Mouse (Mus musculus) hindlimb bud, embryonic 11.5 days (tissue): ENCODE results near the gene Lrrk1.

ENCODE experiments used
- DNase-seq: peaks from one replicate; pipeline ENCODE4 v3.0.0-alpha.2; 2012; ENCODE audit warnings: low read depth, low spot score; ENCODE audit errors: extremely low spot score

Gene Lrrk1

DNA sequence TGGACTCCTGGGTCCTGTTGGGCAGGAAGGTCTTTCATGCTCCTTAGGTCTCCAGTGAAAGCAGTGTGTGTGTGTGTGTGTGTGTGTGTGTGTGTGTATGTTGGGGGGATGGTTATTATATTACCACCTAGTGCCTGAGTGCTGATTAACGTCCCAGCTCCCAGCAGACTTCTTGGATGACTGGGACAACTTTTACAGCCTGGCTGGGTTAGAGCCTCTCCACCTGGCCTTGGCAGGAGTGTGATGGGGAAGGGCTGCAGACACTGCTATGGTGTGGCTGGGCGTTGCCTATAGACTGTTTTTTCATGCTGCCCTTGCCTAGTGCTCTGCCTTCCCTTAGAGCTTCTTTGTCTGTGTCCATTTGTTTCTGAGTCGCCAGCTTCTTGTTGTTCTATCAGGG lies 48.1 kb downstream of the Lrrk1 start:
- no peak for DNase-seq

- no peak for DNase-seq
Measured at GRCm38 (mm10) chr7:66339625-66340024, 48.5 kb downstream of the Lrrk1 start.

DNA sequence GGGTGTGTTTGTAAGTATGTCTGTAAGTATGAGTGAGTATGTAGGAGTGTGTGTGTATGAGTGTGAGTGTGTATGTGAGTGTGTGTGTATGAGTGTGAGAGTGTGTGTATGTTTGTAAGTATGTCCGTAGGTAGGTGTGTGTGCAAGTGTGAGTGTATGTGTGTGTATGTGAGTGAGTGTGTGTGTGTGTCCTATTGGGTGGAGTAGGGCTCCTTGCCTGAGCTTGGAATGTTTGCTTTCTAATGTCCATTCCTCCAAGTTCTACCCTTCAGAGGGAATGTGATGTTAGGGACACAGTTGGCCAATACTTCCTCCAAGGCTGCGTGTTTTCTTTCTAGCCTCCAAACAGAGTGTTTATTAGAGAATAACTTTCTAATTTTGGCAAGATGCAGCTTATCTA lies 51.2 kb downstream of the Lrrk1 start:
- DNase-seq = no peak

- DNase-seq = no peak
Measured at GRCm38 (mm10) chr7:66333906-66334500, 54.1 kb downstream of the Lrrk1 start.

- DNase-seq = no peak
Measured at GRCm38 (mm10) chr7:66332340-66332739, 55.8 kb downstream of the Lrrk1 start.

GRCm38 (mm10) chr7:66330610-66331009 lies 57.5 kb downstream of the Lrrk1 start:
- DNase-seq = no peak

- DNase-seq = no peak
Measured at GRCm38 (mm10) chr7:66327516-66327915, 60.6 kb downstream of the Lrrk1 start.

DNA sequence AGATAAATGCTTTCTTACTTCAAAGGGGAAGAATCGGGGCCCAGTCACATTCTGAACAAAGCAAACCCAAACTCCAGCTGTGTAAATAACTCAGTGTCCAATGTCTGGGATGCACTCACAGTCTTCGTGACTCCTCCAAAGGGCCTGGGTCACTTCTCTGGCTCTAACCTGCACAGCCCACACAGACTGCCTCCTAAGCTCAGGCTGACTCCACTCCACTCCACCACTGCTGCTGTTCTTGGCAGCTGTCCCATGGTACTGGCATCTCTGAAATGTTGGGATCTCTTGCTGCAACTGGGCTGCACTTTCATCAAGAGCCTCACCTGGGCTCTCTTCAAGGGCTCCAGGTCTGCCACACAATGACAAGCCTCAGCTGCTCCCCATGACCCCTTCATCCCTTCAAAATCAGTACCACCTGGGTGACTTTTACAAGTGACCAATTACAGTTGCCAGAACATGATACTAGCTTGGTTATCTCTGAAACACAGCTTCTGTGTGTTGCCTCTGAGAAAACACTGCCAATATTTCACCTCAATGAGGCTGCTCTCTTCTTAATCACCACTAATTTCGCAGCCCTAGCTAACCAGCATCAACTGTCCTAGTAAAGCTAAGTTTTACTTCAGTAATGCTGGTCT lies 62.6 kb downstream of the Lrrk1 start:
- no peak for DNase-seq

DNA sequence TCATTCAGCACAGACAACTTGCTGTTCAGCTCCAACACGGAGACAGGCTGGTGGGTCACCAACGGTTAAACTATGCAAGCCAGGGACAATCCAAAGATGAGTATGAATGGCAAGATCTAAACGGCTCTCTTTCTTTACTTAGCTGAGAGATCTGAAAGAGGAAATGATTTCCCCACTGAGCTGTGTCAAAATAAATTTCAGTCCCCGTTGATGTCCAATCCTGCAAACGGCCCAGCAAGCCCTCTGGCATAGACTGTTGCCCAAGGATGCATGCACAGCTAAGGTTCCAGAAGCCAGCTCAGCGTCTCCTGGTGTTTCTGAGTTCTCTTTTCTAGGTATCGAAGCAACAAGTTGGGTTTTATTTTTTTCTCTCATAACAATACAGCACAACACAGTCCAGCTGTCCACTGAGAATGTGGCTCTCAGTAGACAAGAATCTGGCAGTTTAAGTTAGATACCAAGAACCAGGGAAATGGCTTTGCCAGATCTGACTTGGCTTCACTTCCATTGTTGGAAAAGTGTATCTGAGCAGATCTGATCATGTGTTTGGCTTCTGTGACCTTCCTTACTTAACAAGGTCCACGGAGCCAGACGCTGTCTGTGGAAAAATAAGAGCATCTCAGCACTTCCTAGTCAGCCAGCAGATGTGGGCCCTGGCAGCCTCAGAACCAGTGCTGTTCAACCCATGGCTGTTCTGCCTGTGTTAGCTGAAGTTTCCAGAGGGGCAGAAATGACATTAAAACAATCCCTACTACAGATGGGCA lies 64.7 kb downstream of the Lrrk1 start:
- no peak for DNase-seq

GRCm38 (mm10) chr7:66320996-66321395 lies 67.2 kb downstream of the Lrrk1 start:
- no peak for DNase-seq

DNA sequence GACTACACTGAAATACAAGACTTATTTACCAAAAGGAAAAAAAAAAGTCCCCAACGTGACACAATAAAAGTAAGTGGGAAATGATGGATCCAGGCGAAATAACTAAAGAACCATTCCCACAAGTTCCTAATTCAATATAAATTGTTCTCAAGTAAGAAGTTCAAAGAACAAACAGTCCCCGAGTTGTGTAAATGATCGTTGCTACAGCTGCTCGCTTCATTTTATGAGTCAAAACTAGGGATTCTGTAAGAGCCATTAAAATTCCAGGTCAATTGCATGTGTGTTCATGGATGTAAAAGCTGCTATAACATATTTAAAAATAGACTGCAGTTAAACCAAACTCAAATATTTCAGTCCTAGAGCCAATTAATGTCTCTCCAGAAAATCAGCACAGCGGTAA lies 70.0 kb downstream of the Lrrk1 start:
- DNase-seq = no peak

- DNase-seq = no peak
Measured at GRCm38 (mm10) chr7:66310670-66311656, 77.2 kb downstream of the Lrrk1 start.

DNA sequence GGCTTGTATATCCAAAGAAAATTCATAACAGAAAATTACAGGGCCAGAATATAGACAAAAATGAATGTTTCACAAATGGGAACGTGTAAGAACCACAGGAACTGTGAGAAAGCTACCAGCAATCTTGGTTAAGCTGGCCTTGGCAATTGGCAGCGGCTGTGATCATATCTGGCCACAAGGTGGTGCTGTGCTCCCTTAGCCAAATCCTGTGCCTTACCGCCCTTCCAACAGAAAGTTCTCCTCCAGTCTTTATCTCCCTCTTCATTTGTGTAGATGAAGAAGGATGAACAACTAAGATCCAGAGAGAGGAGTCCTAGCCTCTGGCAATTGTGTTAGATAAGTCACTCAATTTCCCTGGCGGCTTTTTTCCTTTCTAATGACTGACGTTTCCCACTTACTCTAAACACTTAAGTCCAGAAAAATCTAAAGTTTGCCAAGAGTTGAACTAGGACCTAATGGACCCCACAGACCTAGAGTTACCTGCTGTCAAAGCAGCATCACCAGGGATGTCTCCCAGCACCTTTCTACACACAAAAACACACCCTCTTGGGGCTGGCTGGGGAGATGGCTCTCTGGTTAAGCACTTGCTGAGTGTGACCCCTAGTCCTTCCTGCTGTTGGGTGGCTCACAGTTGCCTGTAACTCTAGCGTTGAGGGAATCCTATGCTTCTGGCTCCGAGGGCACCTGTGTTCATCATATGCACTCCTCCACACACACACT lies 78.0 kb downstream of the Lrrk1 start:
- DNase-seq = peak; percentile 49

DNA sequence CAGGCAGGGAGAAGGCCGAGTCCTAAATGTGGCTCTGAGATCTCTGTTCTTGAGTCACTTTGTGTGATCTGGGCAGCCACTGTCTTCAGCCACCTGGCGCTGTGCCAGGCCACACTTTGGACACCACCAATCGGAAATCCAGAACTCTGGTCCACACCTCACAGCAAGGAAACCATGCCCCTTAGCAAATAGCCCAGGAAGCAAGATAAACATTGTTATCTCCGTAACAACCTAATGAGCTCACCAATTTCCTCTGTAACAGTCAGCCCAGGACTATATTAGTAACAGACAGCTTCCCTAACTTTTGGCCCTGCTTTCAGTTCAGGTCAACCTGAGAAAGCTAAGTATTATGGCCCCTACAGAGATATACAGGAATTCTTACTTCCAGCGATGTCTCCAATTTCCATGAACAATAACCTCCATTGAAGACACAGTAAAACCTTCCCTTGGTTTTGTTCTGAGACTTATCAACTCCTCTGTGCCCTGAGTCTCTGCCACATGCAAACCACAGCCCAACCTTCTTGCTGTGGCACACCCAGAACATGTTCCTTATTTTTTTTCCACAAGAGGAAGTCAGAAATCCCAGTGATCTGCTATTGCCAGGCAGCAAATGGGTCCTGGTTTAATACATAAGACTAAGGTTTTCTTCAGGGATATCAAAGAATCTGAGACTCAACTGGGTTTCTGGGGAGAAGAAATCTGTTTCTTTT lies 78.8 kb downstream of the Lrrk1 start:
- DNase-seq = no peak

DNA sequence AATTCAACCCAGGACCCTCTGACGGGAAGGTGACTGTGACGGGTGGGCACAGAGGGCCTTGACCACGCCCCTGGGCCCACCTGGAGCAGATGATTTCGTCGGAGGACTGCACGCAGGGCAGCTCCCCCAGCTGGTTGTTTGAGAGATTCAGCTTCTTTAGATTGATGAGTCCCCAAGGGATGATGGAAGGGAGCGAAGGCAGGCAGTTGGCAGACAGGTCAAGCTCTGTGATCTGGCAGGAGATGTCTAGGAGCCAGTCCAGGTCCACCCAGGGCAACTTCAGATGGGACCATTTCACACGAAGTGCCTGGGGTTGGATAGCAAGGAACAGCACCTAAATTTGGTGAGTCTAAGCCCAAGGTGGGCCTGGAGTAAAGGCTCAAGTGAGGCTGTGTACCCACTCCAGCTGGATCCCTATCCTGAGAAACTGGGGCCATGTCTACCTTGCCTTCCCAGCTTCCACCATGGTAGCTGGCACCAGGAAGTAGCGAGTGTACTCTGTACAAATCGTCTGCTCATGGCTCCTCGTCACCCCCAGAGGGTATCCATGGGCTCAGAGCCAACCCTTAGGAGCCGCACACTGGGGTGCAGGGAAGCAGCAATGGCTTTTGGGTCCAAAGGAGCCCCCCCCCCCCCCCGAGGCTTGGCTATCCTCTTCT lies 79.4 kb downstream of the Lrrk1 start:
- DNase-seq = no peak

DNA sequence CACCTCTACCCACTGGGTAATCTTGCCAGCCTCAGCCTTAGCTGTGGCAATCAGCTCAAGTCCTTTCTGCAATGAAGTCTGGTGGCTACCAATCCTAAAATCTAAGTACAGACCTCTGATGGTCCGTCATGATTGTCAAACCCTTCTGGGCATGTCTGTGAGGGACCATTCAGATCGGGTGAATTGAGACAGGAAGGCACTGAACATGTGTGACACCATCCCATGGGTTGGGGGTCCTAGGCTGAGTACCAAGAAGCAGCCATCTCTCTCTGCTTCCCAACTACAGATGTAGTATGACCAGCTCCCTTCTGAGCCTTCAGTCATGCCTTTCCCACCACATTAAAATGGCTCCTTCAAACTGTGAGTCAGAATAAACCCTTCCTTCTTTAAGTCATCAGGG lies 80.4 kb downstream of the Lrrk1 start:
- DNase-seq = no peak

GRCm38 (mm10) chr7:66305714-66306198 lies 82.4 kb downstream of the Lrrk1 start:
- no peak for DNase-seq

GRCm38 (mm10) chr7:66304993-66305713 lies 83.0 kb downstream of the Lrrk1 start:
- DNase-seq = no peak
